Mouse (Mus musculus) mesoderm, embryonic 11.5 days (tissue): ENCODE data around the gene Mlh1.

Experiments
- DNase-seq: peaks from one replicate; pipeline ENCODE4 v3.0.0-alpha.2; 2012; ENCODE audit warnings: low read depth, low spot score

The Mlh1 gene

GRCm38 (mm10) chr9:111216424-111216823 is 55.2 kb downstream of the Mlh1 start:
- no peak for DNase-seq

GRCm38 (mm10) chr9:111213501-111213900 is 58.1 kb downstream of the Mlh1 start:
- no peak for DNase-seq

DNA sequence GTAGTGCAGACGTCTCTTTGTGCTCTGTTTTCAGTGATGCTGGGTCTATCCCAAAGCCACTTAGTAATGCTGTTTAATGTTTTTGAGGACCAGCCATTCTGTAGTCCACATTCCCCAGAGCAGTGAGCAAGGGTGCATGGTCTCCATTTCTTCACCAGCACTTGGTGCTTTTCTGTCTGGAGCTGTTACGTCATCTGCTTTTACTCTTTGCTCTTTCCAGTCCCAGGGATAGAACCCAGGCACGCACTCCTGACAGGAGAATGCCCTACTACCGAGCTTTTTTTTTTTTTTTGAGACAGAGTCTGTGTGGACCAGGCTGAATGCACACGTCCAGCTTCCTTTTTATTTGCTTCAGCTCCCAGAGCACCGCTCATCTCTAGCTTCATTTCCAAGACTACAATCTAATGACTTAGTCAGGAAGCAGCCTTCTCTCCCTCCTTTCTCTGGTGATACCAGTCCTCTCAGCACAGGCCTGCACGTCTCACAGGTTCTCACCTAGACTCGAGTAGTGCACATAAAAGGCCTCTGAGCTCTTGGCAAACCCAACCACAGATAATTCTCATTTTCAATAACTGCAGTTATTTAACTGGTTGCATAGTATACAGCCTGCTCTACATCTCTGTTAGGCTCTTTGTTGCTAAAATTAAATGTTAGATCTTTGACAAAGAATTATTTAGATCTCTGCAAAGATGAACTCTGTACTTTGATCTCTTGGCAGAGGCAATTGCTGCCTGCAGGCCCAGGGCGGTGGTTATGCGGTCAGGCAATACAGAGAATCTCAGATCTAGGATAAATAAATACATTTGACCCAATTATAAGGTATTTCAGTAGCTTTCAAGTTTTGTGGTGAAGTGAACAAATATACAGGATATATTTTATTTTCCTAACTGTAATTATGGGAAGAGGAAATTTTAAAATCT is 60.2 kb downstream of the Mlh1 start:
- no peak for DNase-seq

- DNase-seq: no peak
These were observed 61.2 kb downstream of the Mlh1 start for GRCm38 (mm10) chr9:111210412-111210811.

GRCm38 (mm10) chr9:111209158-111209699 is 62.4 kb downstream of the Mlh1 start:
- DNase-seq: no peak

- DNase-seq: no peak
These were observed 63.4 kb downstream of the Mlh1 start for GRCm38 (mm10) chr9:111208185-111208584.

DNA sequence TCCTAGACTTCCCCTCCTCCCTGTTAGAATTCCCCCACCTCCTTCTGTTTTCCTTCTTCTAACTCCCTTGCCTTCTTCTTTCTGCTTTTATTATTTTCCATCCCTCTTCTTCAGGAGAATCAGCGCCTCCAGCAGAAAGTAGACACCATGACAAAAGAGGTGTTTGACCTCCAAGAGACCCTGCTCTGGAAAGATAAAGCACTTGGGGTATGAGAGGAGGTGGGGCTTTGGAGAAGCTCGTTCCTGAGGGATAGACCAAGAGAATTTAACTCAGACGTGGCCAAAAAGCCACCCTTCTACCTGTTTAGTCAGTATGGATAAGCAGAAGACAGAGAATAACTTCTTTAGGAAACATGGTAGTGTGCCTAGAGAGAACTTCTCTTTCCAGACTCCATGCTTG is 63.9 kb downstream of the Mlh1 start:
- no peak for DNase-seq

GRCm38 (mm10) chr9:111204601-111205375 is 66.8 kb downstream of the Mlh1 start:
- DNase-seq: no peak

DNA sequence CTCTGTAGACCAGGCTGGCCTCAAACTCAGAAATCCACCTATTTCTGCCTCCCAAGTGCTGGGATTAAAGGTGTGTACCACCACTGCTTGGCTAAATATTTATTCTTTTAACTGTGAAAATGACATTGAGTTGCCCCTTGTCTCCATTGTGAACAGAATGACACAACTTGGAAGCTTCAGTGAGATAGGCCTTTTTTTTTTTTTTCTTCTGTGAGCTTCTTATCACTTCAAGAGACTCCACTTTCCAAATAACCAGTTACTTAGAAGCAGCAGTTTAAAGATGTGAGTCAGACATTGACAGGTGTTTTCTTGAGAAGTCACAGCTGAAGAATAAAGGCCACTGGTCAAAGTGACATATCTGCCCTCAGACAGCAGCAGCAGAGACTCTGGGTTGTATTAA is 71.4 kb downstream of the Mlh1 start:
- no peak for DNase-seq

DNA sequence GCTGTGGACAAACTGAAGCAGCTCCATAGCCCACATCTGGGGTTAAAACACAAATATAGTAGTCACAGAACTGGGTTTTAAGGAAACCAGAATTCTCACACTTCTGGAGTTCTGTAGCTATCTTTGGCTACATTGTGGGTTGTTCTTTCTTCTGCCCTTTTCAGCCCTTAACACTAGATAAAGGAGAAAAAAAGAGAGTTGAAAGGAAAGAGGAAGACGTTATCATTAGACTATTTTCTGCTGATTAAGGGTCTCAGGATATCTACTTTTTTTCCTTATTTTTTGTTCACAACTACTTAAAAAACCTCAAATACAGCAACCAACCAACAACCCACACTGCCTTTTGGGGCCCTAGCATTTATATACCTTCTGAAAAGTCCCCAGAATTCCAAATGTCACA is 73.3 kb downstream of the Mlh1 start:
- DNase-seq: no peak

DNA sequence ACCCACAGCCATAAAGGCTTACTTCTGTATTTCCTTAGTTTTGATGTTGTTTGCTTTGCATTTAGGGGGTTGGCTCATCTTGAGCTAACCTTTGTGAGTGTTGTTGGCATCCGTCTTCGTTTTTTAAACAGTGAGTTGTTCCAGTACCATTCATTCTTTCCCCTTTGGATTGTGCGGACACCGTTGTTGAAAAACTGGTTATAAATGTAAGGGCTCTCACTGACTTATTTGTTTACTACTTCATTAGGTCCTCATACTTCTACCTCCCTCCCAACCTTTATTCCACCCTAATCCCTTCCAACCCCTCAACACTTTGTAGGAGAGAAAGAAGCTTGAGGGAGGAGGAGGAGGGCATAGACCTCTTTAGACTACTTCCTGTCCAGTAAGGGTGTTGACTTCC is 73.9 kb downstream of the Mlh1 start:
- no peak for DNase-seq

DNA sequence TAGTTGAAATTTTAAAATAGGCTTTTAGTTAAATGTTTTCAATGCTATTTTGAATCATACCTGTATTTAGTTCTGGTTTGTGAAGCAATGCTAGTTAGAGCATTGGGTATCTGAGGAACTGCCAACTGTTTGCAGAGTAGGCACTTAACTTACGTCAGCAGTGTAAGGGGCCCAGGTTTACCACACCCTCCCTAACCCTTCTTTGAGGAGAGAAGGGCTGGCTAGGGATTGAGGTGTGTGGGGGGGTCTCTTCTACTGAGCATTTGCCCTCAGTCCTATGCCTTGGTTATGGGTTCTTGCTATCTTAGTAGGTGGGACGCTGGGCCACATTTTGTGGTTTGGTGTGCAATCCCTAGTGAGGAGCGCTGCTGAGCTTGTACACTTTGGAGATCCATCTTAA is 74.5 kb downstream of the Mlh1 start:
- DNase-seq: no peak

DNA sequence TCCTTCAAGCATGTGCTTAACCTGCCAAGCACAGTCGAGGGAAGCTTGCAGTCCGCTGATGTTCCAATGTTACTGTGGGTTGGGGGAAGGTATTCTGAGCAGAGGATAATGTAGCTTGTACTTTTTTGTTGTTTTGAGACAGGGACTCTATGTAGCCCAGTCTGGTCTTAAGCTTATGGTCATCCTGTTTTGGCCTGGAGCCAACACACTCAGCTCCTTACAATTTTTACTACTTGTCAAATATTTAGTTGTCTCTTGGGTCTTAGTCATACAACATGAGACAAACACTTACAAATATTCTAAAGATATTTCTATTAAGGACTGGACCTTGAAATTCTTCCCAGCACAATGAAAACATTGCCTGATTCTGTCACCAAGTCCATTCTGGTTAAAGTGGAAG is 78.4 kb downstream of the Mlh1 start:
- no peak for DNase-seq

GRCm38 (mm10) chr9:111188731-111189130 is 82.9 kb downstream of the Mlh1 start:
- no peak for DNase-seq

GRCm38 (mm10) chr9:111186861-111187260 is 84.7 kb downstream of the Mlh1 start:
- DNase-seq: no peak

- no peak for DNase-seq
These were observed 86.7 kb downstream of the Mlh1 start for GRCm38 (mm10) chr9:111184929-111185328.

- no peak for DNase-seq
These were observed 89.4 kb downstream of the Mlh1 start for GRCm38 (mm10) chr9:111182176-111182575.

- no peak for DNase-seq
These were observed 92.6 kb downstream of the Mlh1 start for GRCm38 (mm10) chr9:111178971-111179370.
